Mouse (Mus musculus): Measurements from ENCODE around the gene Cd96. TPM values are rescaled to one million over a fixed set of nuclear protein-coding genes. Genes with fewer than 3 reads are reported as not detected.

The Cd96 gene
- polyA plus RNA-seq, 3 experiments from 2014 or later, result 155 to 199 (median 182) TPM

GRCm38 (mm10) chr16:46036261-46036660, 83.8 kb downstream of the Cd96 start:
- ATAC-seq, result no peak

GRCm38 (mm10) chr16:46033896-46034295, 86.2 kb downstream of the Cd96 start:
- no peak for ATAC-seq

DNA sequence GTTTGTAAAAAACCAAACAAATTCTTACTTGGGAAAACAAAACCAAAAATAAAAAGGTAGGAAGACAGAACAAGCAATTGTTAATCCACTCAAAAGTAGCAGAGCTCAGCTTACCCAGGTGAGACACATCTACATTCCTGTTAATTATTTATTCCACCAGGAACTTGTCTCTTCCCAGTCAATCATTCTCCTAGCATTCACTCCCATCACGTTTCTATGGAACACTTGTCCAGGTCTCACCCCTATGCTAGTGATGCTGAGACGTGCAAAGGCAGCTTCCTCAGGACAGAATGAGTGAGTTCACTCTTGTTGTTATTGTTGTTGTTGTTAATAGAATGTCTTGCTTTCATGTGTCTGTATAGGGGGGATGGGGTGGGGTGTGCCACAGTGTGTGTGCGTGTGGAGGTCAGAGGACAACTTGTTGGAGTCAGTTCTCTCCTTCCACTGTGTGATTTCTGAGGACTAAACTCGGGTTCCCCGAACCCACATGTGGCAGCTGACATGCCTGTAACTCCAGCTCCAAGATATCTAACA, 97.0 kb downstream of the Cd96 start:
- ATAC-seq, result no peak

DNA sequence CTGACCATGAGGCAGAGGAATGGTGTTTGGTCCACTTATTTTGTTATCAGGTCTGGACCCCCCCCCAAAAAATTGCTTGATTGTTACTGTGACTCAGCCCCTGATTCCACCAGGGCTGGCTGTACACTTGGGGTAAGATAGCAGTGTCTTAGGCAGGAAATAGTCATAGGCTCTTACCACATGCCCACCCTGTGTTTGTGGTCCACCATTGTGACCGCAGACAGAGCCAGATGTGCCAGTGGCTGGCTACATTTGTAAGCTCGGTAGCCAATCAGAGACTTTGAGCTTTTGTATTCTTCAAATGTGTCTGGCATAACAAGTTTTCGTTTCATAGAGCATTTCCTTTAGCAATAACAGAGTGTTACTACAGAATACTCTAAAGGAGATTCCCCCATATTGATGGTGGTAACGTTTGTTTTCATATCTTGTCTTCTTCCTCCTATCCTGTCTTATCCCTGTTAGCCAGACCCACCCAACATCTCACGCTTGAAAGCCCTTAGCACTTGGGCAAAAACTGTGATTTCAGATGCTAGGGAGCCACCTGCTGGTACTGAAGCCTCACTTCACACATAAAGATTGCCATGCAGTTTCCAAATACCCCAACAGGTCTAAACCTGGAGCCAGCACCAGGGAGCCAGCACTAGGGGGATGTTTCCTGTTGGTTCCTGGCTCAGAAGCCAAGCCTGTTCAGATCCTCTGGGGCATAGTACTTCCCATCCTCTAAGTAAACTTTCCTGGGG, 97.7 kb downstream of the Cd96 start:
- peak; percentile 85 for ATAC-seq

GRCm38 (mm10) chr16:46021302-46021701, 98.7 kb downstream of the Cd96 start:
- ATAC-seq, result no peak

GRCm38 (mm10) chr16:46020396-46020795, 99.7 kb downstream of the Cd96 start:
- ATAC-seq, result no peak

GRCm38 (mm10) chr16:46019799-46020198, 100.3 kb downstream of the Cd96 start:
- ATAC-seq, result no peak

DNA sequence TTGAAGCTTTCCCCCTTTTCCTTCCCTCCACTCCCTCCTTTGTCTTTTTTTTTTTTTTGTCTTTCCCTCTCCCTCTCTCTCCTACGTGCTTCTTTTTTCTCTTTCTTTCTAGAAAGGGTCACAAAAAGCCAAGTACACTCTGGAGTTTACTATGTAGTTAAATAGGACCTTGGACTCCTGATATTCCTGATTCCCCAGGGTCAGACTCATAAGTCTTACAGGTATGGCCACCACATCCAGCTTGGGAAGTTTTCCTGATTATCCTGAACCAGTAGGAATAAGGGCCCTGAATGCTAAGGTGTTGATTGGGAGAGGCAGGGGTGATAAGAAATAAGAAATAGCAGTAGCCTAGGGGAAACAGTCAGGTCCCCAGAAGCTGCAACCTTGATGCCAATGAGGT, 100.7 kb downstream of the Cd96 start:
- no peak for ATAC-seq

GRCm38 (mm10) chr16:46011696-46012095, 108.4 kb downstream of the Cd96 start:
- ATAC-seq, result no peak

DNA sequence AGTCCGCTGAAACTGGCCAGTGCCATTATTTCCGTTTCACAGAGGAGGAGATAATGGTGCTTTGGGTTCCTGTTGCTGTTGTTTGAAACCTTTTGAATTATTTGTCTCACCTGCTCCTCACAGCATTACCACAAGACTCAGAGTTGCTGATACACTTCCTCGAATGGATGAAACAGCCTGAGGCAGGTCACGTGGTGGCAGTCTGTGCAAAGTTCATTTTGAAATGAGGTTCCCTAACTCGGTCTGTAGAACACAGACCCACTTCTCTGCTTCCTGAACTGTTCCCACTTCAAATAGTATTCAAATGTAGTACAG, 109.2 kb downstream of the Cd96 start:
- ATAC-seq, result peak; percentile 53

GRCm38 (mm10) chr16:46010153-46010905, 109.7 kb downstream of the Cd96 start, which contains the start of gene Plcxd2:
TSS of gene Plcxd2 (minus strand) at chr16:46010218.
- peak; percentile 84 for ATAC-seq

GRCm38 (mm10) chr16:46009717-46010116, 110.3 kb downstream of the Cd96 start:
- ATAC-seq, result no peak

DNA sequence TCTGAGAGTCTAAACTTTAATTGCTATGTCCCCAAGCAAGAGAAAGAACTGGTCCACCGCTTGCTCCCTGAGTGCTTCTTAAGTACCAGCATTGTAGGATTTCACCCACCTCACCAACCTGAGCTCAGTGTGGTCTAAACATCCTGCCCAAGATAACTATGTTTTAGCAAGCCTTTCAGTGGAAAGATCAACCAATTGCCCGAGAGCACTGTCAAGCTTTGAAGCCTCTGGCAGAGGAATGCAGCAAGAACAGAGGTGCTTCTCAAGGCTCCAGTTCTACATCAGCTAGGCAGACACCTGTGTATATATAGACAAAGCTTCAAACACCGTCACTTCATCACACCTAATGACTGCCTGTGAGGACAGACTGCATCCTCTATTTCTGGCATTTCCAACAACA, 111.3 kb downstream of the Cd96 start:
- ATAC-seq, result peak; percentile 12

DNA sequence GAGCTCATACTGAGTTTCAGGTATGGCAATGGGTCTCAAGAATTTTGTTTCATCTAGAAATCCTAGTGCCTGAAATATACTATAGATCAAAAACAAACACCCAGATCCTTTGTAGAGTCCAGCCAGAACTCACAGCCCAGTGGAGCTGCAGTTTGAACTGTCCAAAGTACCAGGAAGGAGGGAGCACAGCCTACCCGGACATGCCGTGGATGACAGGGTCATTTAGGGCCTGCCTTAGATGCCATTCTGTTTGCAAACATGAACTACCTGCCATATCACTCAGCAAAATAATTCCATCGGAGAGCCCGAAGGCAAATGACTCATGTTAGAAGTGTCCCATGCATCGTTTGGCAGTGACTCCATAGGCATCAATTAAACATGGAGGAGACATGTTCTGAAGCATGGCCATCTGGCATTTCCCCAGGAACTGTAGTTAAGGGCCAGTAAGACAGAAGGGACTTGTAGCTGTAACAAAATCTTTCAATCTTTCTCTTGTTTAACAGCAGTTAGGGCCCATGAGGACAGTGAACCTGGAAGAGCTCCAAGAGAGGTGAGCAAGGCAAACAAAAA, 111.9 kb downstream of the Cd96 start:
- ATAC-seq, result no peak

DNA sequence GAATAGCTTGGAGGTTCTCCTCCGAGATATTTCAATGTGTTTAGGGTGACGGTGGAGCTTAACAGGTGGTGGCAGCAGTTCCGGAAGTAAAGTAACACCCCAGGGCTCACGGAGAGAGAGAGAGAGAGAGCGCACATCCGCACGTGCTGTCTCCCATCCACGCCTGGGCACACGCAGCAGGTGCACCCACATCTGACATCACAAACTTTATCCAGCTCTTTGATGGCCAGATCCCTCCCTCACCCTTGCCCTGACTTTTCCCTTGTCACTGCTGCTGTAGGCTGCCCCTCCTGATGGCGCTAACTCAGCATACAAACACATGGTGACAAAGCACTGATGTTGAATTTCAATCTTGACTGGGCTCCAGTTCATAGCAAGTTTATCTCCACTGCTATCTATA, 113.8 kb downstream of the Cd96 start:
- peak; percentile 29 for ATAC-seq

DNA sequence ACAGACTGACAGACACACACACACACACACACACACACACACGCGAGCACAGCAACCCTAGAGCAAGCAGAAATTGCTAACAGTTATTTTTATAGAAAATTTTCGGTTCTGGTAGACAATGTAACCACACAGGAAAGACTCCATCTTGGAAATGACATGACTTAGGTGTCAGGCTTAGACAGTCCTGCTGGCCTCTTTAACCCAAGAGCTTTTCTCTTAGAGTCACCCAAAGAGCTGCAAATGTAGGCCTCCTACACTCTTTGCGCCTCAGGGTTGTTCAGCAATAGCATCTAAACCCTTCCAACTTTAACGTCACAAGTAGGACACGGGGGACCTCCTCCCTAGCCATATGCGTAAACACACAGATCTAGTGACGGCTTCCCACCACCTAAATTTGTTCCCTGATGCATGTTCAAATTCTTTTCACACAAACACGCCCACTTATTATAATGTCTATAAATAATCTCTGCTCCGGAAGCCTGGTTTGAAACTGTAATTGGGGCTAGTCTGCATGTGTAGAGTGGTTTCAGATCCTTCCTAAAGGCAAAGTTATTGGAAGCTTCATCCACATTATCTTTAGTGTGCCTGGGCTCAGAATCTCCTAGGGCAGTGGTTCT, 118.4 kb downstream of the Cd96 start:
- peak; percentile 59 for ATAC-seq

- peak; percentile 27 for ATAC-seq
These were observed 119.1 kb downstream of the Cd96 start for GRCm38 (mm10) chr16:46000976-46001375.

DNA sequence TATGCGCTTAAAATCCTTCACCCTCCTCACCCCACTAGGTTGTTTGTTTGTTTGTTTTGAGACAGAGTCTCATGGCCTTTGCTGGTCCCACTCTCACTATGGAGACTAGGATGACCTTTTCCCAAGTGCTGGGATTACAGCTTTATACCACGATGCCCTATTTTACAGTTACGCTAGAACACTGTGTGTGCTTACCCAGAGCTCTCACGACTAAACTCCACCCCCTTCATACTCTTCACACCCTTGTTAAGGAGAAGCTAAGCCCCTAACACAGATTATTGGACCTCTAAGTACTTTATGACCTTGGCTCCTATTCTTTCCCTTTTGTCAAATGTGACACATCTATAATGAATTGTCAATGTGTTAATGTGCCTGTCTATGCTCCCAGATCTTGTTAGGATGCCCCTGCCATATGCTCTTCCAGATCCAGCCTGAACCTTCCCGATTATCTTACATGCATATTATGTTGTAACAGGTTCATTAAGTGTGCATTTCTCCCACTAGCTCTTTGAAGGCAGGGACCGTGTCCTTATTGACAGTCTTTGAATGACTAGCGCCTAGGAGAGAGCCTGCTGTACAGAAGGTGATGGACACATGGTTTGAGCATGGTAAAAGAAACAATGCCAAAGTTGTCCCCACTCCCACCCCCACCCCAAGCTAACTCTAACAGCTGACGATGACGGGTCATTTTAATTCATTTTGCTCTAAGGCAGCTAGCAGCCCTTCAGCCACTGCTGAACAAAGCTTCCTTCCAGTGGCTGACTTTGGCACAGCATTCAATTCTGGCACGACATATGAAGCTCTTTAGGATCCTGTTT, 120.5 kb downstream of the Cd96 start:
- ATAC-seq, result no peak

DNA sequence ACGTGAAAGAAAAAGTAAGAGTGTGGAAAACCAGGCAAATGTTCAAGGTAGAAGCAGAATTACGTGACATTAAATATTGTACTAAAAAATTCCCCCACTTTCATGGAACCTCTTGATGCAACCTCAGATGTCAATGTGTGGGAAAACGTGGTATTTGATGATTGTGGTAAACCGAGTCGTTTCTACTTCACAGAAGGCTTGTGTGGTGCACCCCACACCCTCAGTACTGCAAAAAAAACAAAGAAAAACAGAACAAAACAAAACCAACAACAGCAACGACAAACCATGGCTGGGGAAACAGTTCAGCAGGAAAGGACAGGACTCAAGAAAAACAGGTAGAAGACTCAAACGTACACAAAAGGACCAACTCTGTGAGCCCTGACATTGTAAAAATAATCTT, 121.8 kb downstream of the Cd96 start:
- ATAC-seq, result peak; percentile 7

DNA sequence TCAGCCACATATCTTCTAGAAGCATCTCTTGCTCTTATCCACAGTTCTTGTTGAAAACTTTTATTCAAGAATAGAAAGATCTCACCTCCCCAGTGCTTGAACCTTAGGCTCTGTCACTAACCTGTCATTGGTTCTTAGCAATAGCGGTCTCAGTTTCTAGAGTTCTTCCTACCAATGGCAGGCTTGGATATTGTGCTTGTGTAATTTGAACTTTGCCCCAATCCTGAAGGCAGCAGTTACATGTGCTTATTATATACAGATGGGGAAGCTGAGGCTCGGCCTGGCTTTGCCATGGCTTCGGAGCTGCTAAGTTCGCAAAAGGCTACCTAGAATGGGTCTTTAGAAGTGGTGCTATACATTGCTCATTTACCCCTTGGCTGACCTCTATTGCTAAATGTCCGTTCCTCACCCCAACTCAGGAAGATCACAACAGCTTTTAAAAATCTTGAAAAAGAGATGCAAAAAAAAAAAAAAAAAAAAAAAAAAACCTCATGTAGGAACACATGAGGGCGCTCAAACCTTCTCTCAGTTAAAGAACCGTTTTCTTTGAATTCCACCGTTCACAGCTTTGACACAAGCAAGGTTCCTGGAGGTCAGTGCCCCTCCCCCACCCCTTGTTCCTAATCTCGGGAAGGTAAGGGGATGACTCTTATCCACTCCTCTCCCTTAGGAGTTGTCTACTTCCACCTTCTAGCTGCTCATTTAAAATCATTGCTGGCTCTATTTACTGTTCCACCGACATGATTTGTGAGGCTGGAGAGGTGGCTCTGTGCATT, 129.0 kb downstream of the Cd96 start:
- no peak for ATAC-seq

GRCm38 (mm10) chr16:45986236-45986635, 133.8 kb downstream of the Cd96 start:
- no peak for ATAC-seq

Data from inflammation-experienced regulatory T-cells, adult 6 months (primary cell).